In the genomic region with DNA sequence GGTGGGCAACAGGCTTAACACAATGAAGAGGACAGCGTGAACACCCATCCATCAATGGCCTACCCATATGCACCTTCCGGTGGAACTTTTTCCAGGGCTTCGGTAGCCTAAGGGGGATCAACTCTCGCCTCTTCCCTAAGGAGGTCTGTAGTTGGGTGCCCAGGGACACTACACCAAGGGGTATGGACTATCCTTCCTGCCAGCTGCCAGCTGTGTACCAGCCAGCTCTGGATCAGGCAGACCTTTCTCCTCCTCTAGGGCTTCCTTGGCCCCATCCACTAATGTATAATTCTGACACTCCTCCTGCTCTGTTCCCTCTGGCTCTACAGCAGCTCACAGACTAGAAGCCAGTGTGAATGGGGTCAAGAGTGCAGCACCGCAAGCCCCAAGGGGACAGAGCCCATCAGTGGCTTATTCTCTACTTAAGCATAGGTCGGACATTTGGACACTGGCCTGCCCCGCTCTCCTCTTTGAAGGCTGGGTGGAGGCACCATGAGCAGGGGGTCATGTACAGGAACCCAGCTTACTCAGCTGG, we compare ENCODE assay signal across 9 mouse cellular contexts. TPM values are rescaled to one million over a fixed set of nuclear protein-coding genes. Genes with fewer than 3 reads are reported as not detected.
DNase-seq lines count a peak whose midpoint lies in the region; ATAC-seq and TF ChIP-seq lines count a peak whose summit lies in the region.
"Had no signal": no experiment of that assay in that cellular context is flagged by ENCODE, and none has a peak within 500 bp of the region (broad histone marks: within the 10 kb centered on the region; RNA-seq: fewer than 3 reads in every experiment).

No protein-coding gene starts in this region.

- H3K79me3 ChIP-seq in C2C12 (ENCODE audit: low read depth): no peaks in the 10 kb centered on the region

- H3K27ac ChIP-seq in gastrocnemius, adult 2 months: peak overlapping the region; percentile 86
- H3K27ac ChIP-seq in heart, embryonic 14.5 days (replicated peaks in 1 of 2; ENCODE audit: control insufficient read depth in 1 of 2, insufficient read depth in 1 of 2, low read depth in 2 of 2, low read length in 2 of 2): peak overlapping the region; percentile 94 to 95
- peak overlapping the region; percentile 74 for H3K27ac ChIP-seq in liver, embryonic 16.5 days (ENCODE audit: low read length)

- no peaks in the 10 kb centered on the region for H3K9me3 ChIP-seq in heart, embryonic 14.5 days (ENCODE audit: control insufficient read depth, low read length)
- H3K9me3 ChIP-seq in liver, embryonic 16.5 days (replicated peaks; ENCODE audit: control insufficient read depth, low read length): no peaks in the 10 kb centered on the region

- no peaks in the 10 kb centered on the region for H3K27me3 ChIP-seq in C2C12 (ENCODE audit: control insufficient read depth, insufficient read depth, insufficient read length)
- no peaks in the 10 kb centered on the region for H3K27me3 ChIP-seq in heart, embryonic 14.5 days (ENCODE audit: control insufficient read depth, insufficient read depth, low read length)
- no peaks in the 10 kb centered on the region for H3K27me3 ChIP-seq in liver, embryonic 16.5 days (ENCODE audit: control insufficient read depth, insufficient read depth, low read depth, low read length)

- no peaks in the 10 kb centered on the region for H3K36me3 ChIP-seq in C2C12 (ENCODE audit: control insufficient read depth, insufficient read depth)
- peaks cover 24% of the 10 kb centered on the region for H3K36me3 ChIP-seq in heart, embryonic 14.5 days (ENCODE audit: control insufficient read depth, insufficient read depth, low read length)
- peaks cover 7% of the 10 kb centered on the region; the same call in 1 of the 2 replicates for H3K36me3 ChIP-seq in liver, embryonic 16.5 days (ENCODE audit: control insufficient read depth, insufficient read depth)

- no peak overlapping the region for H3ac ChIP-seq in C2C12 (ENCODE audit: control insufficient read depth, insufficient read length, low read depth)

- H3K79me2 ChIP-seq in C2C12 (ENCODE audit: control insufficient read depth, insufficient read depth): peaks cover 16% of the 10 kb centered on the region

- peaks cover 46 to 61% of the 10 kb centered on the region in 2 experiments for H3K4me1 ChIP-seq in heart, embryonic 14.5 days (ENCODE audit: control insufficient read depth in 2 of 2, insufficient read depth in 2 of 2, low read length in 2 of 2)
- H3K4me1 ChIP-seq in liver, embryonic 16.5 days (ENCODE audit: control insufficient read depth, low read depth, low read length): peaks cover 38% of the 10 kb centered on the region

- TF ChIP-seq CTCF in gastrocnemius, adult 2 months (IDR thresholded peaks at IDR 0.05): no peak
- no peak for TF ChIP-seq CTCF in C2C12 (IDR thresholded peaks at IDR 0.05; ENCODE audit: control insufficient read depth, insufficient read depth, insufficient read length)

- ATAC-seq in heart, embryonic 14.5 days (ENCODE audit: insufficient number of reproducible peaks, insufficient read depth, low FRiP score, low read depth): no peak
- ATAC-seq in liver, embryonic 16.5 days (ENCODE audit: low read depth): no peak

- H3K4me2 ChIP-seq in heart, embryonic 14.5 days (ENCODE audit: low read length): peak overlapping the region; percentile 73
- peak overlapping the region; percentile 59 for H3K4me2 ChIP-seq in liver, embryonic 16.5 days (ENCODE audit: low read depth, low read length)

- peak overlapping the region; percentile 71 for H3K4me3 ChIP-seq in gastrocnemius, adult 2 months
- peak overlapping the region; percentile 23 for H3K4me3 ChIP-seq in C2C12 (ENCODE audit: insufficient read depth, poor library complexity, severe bottlenecking)
- H3K4me3 ChIP-seq in heart, embryonic 14.5 days (ENCODE audit: control insufficient read depth in 1 of 2, insufficient read depth in 1 of 2, low read depth in 1 of 2, low read length in 2 of 2): peak overlapping the region; percentile 54 to 64
- H3K4me3 ChIP-seq in liver, embryonic 16.5 days (ENCODE audit: low read depth, low read length): peak overlapping the region; percentile 55

- no peak for DNase-seq in gastrocnemius, adult 2 months
- no peak for DNase-seq in gastrocnemius, adult 8-10 months (ENCODE audit: low spot score in 2 of 2)
- DNase-seq in adrenal gland, postnatal 10 days: no peak
- no peak for DNase-seq in left cerebral cortex, postnatal 36 days (ENCODE audit: low spot score in 2 of 2)
- no peak for DNase-seq in frontal cortex, postnatal 14 days (ENCODE audit: low spot score in 2 of 2)

- intact Hi-C loops in gastrocnemius, adult 2 months (cut with DNase I): loop anchor here (2.0 kb wide), 1 partner anchor 107 kb away; no protein-coding TSS in a partner anchor
- intact Hi-C loops in left cerebral cortex, postnatal 36 days (cut with DNase I): loop anchor here (2.0 to 10.0 kb wide), 2 partner anchors 107 to 199 kb away; partner anchors contain the start of gene Dpysl5

- H3K9ac ChIP-seq in heart, embryonic 14.5 days (ENCODE audit: low read length): peak overlapping the region; percentile 83
- H3K9ac ChIP-seq in liver, embryonic 16.5 days (ENCODE audit: low read depth, low read length): peak overlapping the region; percentile 56

- 58% methylated on average over 7 of the region's 7 CpGs for WGBS in heart, embryonic 14.5 days
- 24% methylated on average over 7 of the region's 7 CpGs for WGBS in liver, embryonic 16.5 days (ENCODE audit: insufficient replicate concordance)

TF ChIP-seq in C2C12, 6 proteins besides CTCF, POLR2A, EP300 and RAD21:
- TF ChIP-seq MYOG (IDR thresholded peaks at IDR 0.05; ENCODE audit: control insufficient read depth, extremely low read depth, insufficient read length) (no peak), CEBPB (IDR thresholded peaks at IDR 0.05; ENCODE audit: low read depth) (no peak), USF1 (IDR thresholded peaks at IDR 0.05; ENCODE audit: low read depth) (no peak), FOSL1 (IDR thresholded peaks at IDR 0.05; ENCODE audit: insufficient read depth, low read length, poor library complexity, severe bottlenecking) (no peak), MYOD1 (IDR thresholded peaks at IDR 0.05; ENCODE audit: control insufficient read depth, insufficient read length, low read depth) (no peak), MAX (IDR thresholded peaks at IDR 0.05) (no peak)

RNA-seq across cellular contexts. Expression of gene Emilin1, which starts 1.0 kb away (rescaled TPM):
- total RNA-seq in gastrocnemius, adult 2 months (2021): 1 to 10 TPM; 2.7 to 7.7 TPM
- 1 to 10 TPM; 1.7 to 3.0 (median 2.8) TPM for total RNA-seq in gastrocnemius, adult 8-10 months (2022)
- 9.9 TPM for polyA plus RNA-seq in C2C12 (2012; fragmentation: generic; extraction: Trizol)
- polyA plus RNA-seq in heart, embryonic 14.5 days (2014; fragmentation: Nextera tagmentation; extraction: Ambion mirVana): 91.8 and 108 TPM in 2 replicates
- 37.2 and 39.1 TPM in 2 replicates for polyA plus RNA-seq in liver, embryonic 16.5 days (2015; fragmentation: Nextera tagmentation; extraction: Ambion mirVana)
- total RNA-seq in adrenal gland, postnatal 10 days (2021): 10 to 100 TPM; 60.0 to 63.4 TPM
- total RNA-seq in left cerebral cortex, postnatal 36 days (2021): 1 to 10 TPM; 1.7 to 5.1 TPM

RNA-seq across cellular contexts. Expression of gene Ost4, which starts 6.6 kb away (rescaled TPM):
- total RNA-seq in gastrocnemius, adult 2 months (2021): 100 to 1,000 TPM; 103 to 121 TPM
- total RNA-seq in gastrocnemius, adult 8-10 months (2022): 100 to 1,000 TPM in 2 of 4 experiments, 10 to 100 TPM in 2; 96.6 to 117 (median 105) TPM
- 348 TPM for polyA plus RNA-seq in C2C12 (2012; fragmentation: generic; extraction: Trizol)
- polyA plus RNA-seq in heart, embryonic 14.5 days (2014; fragmentation: Nextera tagmentation; extraction: Ambion mirVana): 437 and 480 TPM in 2 replicates
- polyA plus RNA-seq in liver, embryonic 16.5 days (2015; fragmentation: Nextera tagmentation; extraction: Ambion mirVana): 311 and 346 TPM in 2 replicates
- total RNA-seq in adrenal gland, postnatal 10 days (2021): 100 to 1,000 TPM; 208 to 219 TPM
- 10 to 100 TPM; 82.6 to 97.0 TPM for total RNA-seq in left cerebral cortex, postnatal 36 days (2021)

RNA-seq across cellular contexts. Expression of gene Khk, which starts 7.1 kb away (rescaled TPM):
- 10 to 100 TPM; 29.2 to 30.8 TPM for total RNA-seq in gastrocnemius, adult 2 months (2021)
- 10 to 100 TPM; 35.7 to 40.5 (median 38.2) TPM for total RNA-seq in gastrocnemius, adult 8-10 months (2022)
- 16.2 TPM for polyA plus RNA-seq in C2C12 (2012; fragmentation: generic; extraction: Trizol)
- 9.7 and 12.1 TPM in 2 replicates for polyA plus RNA-seq in heart, embryonic 14.5 days (2014; fragmentation: Nextera tagmentation; extraction: Ambion mirVana)
- 31.7 and 36.0 TPM in 2 replicates for polyA plus RNA-seq in liver, embryonic 16.5 days (2015; fragmentation: Nextera tagmentation; extraction: Ambion mirVana)
- 10 to 100 TPM; 64.3 to 89.4 TPM for total RNA-seq in adrenal gland, postnatal 10 days (2021)
- 10 to 100 TPM; 14.4 TPM for total RNA-seq in left cerebral cortex, postnatal 36 days (2021)

RNA-seq across cellular contexts. Expression of gene Agbl5, which starts 25.7 kb away (rescaled TPM):
- total RNA-seq in gastrocnemius, adult 2 months (2021): 1 to 10 TPM; 1.6 to 2.3 TPM
- 1 to 10 TPM; 2.7 to 5.6 (median 3.2) TPM for total RNA-seq in gastrocnemius, adult 8-10 months (2022)
- 5.2 TPM for polyA plus RNA-seq in C2C12 (2012; fragmentation: generic; extraction: Trizol)
- polyA plus RNA-seq in heart, embryonic 14.5 days (2014; fragmentation: Nextera tagmentation; extraction: Ambion mirVana): 10.5 and 10.8 TPM in 2 replicates
- 5.7 and 6.1 TPM in 2 replicates for polyA plus RNA-seq in liver, embryonic 16.5 days (2015; fragmentation: Nextera tagmentation; extraction: Ambion mirVana)
- total RNA-seq in adrenal gland, postnatal 10 days (2021): 10 to 100 TPM; 12.4 to 17.0 TPM
- 10 to 100 TPM; 13.5 to 20.2 TPM for total RNA-seq in left cerebral cortex, postnatal 36 days (2021)

RNA-seq across cellular contexts. Expression of gene Cgref1, which starts 31.2 kb away (rescaled TPM):
- total RNA-seq in gastrocnemius, adult 2 months (2021): 1 to 10 TPM; 2.0 to 2.9 TPM
- total RNA-seq in gastrocnemius, adult 8-10 months (2022): 1 to 10 TPM; 2.2 to 4.9 (median 3.3) TPM
- polyA plus RNA-seq in C2C12 (2012; fragmentation: generic; extraction: Trizol): 8.2 TPM
- polyA plus RNA-seq in heart, embryonic 14.5 days (2014; fragmentation: Nextera tagmentation; extraction: Ambion mirVana): 2.0 and 3.8 TPM in 2 replicates
- 3.1 and 3.2 TPM in 2 replicates for polyA plus RNA-seq in liver, embryonic 16.5 days (2015; fragmentation: Nextera tagmentation; extraction: Ambion mirVana)
- total RNA-seq in adrenal gland, postnatal 10 days (2021): 1 to 10 TPM; 2.8 to 5.1 TPM
- total RNA-seq in left cerebral cortex, postnatal 36 days (2021): 10 to 100 TPM; 26.1 to 26.4 TPM
- total RNA-seq: common myeloid progenitor, adult 5-6 weeks had no signal

Comparison
In these comparisons a context has a peak if more than half of its experiments do, and no peak if none do; other contexts are left out.
1. RNA of gene Emilin1, which starts 1.0 kb away (total RNA-seq): 60.0 to 63.4 TPM in adrenal gland, postnatal 10 days; 2.7 to 7.7 TPM in gastrocnemius, adult 2 months, 1.7 to 5.1 TPM in left cerebral cortex, postnatal 36 days and 1.7 to 3.0 TPM in gastrocnemius, adult 8-10 months; every median in the first group is over 4 times any median in the second.
2. Peak in every context shown above with its lines, with median percentiles within 50 percentile points of each other: H3K27ac ChIP-seq and H3K4me3 ChIP-seq.